Mouse (Mus musculus): ENCODE measurements at regions not wholly inside any gene's neighbourhood (a gene's known extent, or its start where the extent isn't known, plus 50 kb on each side); places are given as distances from the start of the nearest gene placed in this dataset.

DNA sequence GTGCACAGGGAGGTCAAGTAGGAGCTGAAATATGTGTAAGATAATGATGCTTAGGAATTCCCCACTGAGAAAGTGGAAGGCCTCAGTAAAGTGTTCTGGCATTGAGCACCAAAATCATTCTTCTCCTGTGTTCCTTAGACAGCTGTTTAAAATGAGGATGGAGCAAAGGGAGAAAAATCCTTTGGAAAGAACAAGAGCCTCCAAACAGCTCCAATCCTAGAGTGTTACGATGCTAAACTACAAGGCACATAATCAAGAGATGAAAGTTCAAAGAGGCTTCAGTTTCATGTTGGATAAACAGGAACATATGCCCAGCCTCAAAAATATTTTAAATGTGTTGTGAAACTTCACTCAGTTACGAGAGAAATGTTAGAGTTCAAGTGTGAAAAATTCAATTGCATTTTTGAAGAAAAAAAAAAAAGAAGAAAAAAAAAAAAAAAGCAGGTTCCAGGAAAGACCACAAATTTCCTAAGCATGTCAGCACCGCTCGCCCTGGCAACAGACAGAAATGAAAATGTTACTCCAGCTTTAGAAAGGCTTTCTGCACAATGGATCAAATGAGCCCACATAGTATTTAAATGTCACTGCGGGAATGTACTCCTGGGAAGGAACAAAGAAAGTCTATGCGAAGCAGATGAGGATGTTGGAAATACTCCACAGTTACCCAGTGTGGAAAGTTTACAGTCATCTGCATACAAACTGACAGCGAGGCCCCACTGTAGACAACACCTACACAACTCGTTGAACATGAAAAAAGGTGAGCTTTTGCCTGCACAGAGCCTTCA, 116.5 kb upstream of the Prkd1 start:
- H3K27me3 ChIP-seq (ENCODE audit: insufficient read depth, low read length): no peaks in the 10 kb centered on the region
- DNase-seq (ENCODE audit: low spot score) (peak; percentile 28), ATAC-seq (replicated peaks; ENCODE audit: low FRiP score, low read depth) (no peak)
- H3K4me3 ChIP-seq (replicated peaks; ENCODE audit: low read depth, low read length): no peak overlapping the region
- H3K36me3 ChIP-seq (ENCODE audit: insufficient read depth, low read length): no peaks in the 10 kb centered on the region
- H3K9ac ChIP-seq (ENCODE audit: low read depth, low read length): no peak overlapping the region
- no peak overlapping the region for H3K27ac ChIP-seq
- TF ChIP-seq CTCF (IDR thresholded peaks at IDR 0.05; ENCODE audit: low read depth): no peak
- 68% methylated on average over 8 of the region's 8 CpGs for WGBS
- no peaks in the 10 kb centered on the region for H3K4me1 ChIP-seq (replicated peaks; ENCODE audit: insufficient read depth, low read length)
- no peak overlapping the region for H3K4me2 ChIP-seq (ENCODE audit: low read length)
- no peaks in the 10 kb centered on the region for H3K9me3 ChIP-seq (replicated peaks; ENCODE audit: low read length)

GRCm38 (mm10) chr12:50764457-50764856, 115.6 kb upstream of the Prkd1 start:
- Histone ChIP-seq H3K4me2 (ENCODE audit: low read length) (no peak overlapping the region), H3K9me3 (replicated peaks; ENCODE audit: low read length) (no peaks in the 10 kb centered on the region), H3K4me3 (replicated peaks; ENCODE audit: low read depth, low read length) (no peak overlapping the region), H3K4me1 (replicated peaks; ENCODE audit: insufficient read depth, low read length) (no peaks in the 10 kb centered on the region), H3K27ac (no peak overlapping the region), H3K27me3 (ENCODE audit: insufficient read depth, low read length) (no peaks in the 10 kb centered on the region), H3K36me3 (ENCODE audit: insufficient read depth, low read length) (no peaks in the 10 kb centered on the region), H3K9ac (ENCODE audit: low read depth, low read length) (no peak overlapping the region)
- 45% methylated on average over 2 of the region's 2 CpGs for WGBS
- ATAC-seq (replicated peaks; ENCODE audit: low FRiP score, low read depth): no peak
- no peak for DNase-seq (ENCODE audit: low spot score)
- no peak for TF ChIP-seq CTCF (IDR thresholded peaks at IDR 0.05; ENCODE audit: low read depth)

DNA sequence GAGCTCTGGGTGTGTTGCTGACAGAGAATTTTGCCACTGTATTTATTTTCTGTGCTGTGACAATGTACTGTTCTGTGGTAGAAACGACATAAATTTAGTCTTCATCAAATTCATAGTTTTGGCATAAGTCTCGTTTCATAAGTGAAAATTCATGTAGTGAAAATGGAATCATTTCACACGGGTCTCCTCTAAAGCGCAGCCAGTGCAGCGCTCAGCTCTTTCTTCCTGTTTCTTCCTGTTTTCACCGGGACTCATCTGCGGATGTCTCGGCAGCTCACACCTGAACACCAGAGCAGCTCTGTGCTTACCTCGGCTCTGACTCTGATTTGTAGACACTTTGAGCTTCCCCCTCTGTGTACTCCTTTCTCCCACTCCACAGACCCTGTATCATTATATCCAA, 85.2 kb upstream of the Prkd1 start:
- H3K27ac ChIP-seq: no peak overlapping the region
- no peak for DNase-seq (ENCODE audit: low spot score)
- H3K4me1 ChIP-seq (replicated peaks; ENCODE audit: insufficient read depth, low read length): no peaks in the 10 kb centered on the region
- no peak for TF ChIP-seq CTCF (IDR thresholded peaks at IDR 0.05; ENCODE audit: low read depth)
- no peaks in the 10 kb centered on the region for H3K9me3 ChIP-seq (replicated peaks; ENCODE audit: low read length)
- H3K4me3 ChIP-seq (replicated peaks; ENCODE audit: low read depth, low read length): no peak overlapping the region
- H3K4me2 ChIP-seq (ENCODE audit: low read length): no peak overlapping the region
- H3K36me3 ChIP-seq (ENCODE audit: insufficient read depth, low read length): no peaks in the 10 kb centered on the region
- WGBS: 80% methylated on average over 9 of the region's 9 CpGs
- ATAC-seq (replicated peaks; ENCODE audit: low FRiP score, low read depth): no peak
- H3K9ac ChIP-seq (ENCODE audit: low read depth, low read length): no peak overlapping the region
- H3K27me3 ChIP-seq (ENCODE audit: insufficient read depth, low read length): no peaks in the 10 kb centered on the region

GRCm38 (mm10) chr12:50712615-50713014, 63.7 kb upstream of the Prkd1 start:
- no peak overlapping the region for H3K9ac ChIP-seq (ENCODE audit: low read depth, low read length)
- no peak overlapping the region for H3K4me2 ChIP-seq (ENCODE audit: low read length)
- H3K4me1 ChIP-seq (replicated peaks; ENCODE audit: insufficient read depth, low read length): no peaks in the 10 kb centered on the region
- 59% methylated on average over 5 of the region's 5 CpGs for WGBS
- no peak for DNase-seq (ENCODE audit: low spot score)
- H3K36me3 ChIP-seq (ENCODE audit: insufficient read depth, low read length): no peaks in the 10 kb centered on the region
- no peak overlapping the region for H3K27ac ChIP-seq
- H3K9me3 ChIP-seq (replicated peaks; ENCODE audit: low read length): no peaks in the 10 kb centered on the region
- H3K27me3 ChIP-seq (ENCODE audit: insufficient read depth, low read length): no peaks in the 10 kb centered on the region
- no peak for ATAC-seq (replicated peaks; ENCODE audit: low FRiP score, low read depth)
- TF ChIP-seq CTCF (IDR thresholded peaks at IDR 0.05; ENCODE audit: low read depth): no peak
- H3K4me3 ChIP-seq (replicated peaks; ENCODE audit: low read depth, low read length): no peak overlapping the region

GRCm38 (mm10) chr12:50709000-50709788, 60.3 kb upstream of the Prkd1 start:
- H3K27ac ChIP-seq: no peak overlapping the region
- H3K4me1 ChIP-seq (replicated peaks; ENCODE audit: insufficient read depth, low read length): no peaks in the 10 kb centered on the region
- H3K9ac ChIP-seq (ENCODE audit: low read depth, low read length): no peak overlapping the region
- H3K27me3 ChIP-seq (ENCODE audit: insufficient read depth, low read length): no peaks in the 10 kb centered on the region
- no peak for ATAC-seq (replicated peaks; ENCODE audit: low FRiP score, low read depth)
- WGBS: 83% methylated on average over 6 of the region's 6 CpGs
- no peak for DNase-seq (ENCODE audit: low spot score)
- H3K4me2 ChIP-seq (ENCODE audit: low read length): no peak overlapping the region
- no peaks in the 10 kb centered on the region for H3K36me3 ChIP-seq (ENCODE audit: insufficient read depth, low read length)
- TF ChIP-seq CTCF (IDR thresholded peaks at IDR 0.05; ENCODE audit: low read depth): no peak
- H3K9me3 ChIP-seq (replicated peaks; ENCODE audit: low read length): no peaks in the 10 kb centered on the region
- no peak overlapping the region for H3K4me3 ChIP-seq (replicated peaks; ENCODE audit: low read depth, low read length)

DNA sequence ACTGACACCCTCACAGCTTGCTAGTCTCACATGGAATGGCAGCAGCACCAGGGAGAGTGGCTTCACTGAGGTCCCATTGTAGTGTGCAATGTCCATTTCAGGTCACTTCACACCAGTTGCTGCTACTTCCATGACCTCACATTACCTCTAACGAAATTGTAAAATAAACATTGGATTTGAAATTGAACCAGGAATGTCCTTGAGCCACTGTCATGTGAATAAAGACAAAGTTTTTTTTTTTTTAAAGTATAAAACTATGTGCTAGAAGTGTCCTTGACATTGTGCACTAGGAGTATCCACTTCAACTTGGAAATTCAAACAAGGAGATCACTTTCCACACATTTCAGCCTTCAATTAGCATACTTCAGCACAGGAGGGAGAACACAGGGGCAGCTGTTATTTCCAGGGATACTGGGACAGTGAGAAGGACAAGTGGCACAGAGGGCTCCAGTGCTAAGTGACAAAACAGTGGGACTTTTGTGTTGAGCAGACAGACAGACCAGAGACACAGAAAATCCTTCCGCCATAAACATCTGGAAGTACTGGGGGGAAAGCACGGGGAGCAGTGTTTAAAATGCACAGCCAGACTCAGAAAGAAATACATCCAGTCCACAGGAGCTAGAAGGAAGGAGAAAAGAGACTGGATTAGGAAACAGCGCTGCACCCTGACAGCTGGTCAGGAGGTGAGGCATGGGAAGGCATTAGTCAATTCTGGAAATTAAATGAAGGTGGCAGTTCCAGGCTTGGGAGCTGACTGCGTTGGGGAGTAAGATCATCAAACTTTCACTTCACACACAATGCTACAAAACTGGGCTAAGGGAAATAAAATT, 49.9 kb upstream of the Prkd1 start:
- Histone ChIP-seq H3K27ac (no peak overlapping the region), H3K9me3 (replicated peaks; ENCODE audit: low read length) (no peaks in the 10 kb centered on the region), H3K9ac (ENCODE audit: low read depth, low read length) (no peak overlapping the region), H3K4me1 (replicated peaks; ENCODE audit: insufficient read depth, low read length) (no peaks in the 10 kb centered on the region), H3K4me3 (replicated peaks; ENCODE audit: low read depth, low read length) (no peak overlapping the region), H3K27me3 (ENCODE audit: insufficient read depth, low read length) (no peaks in the 10 kb centered on the region), H3K36me3 (ENCODE audit: insufficient read depth, low read length) (no peaks in the 10 kb centered on the region), H3K4me2 (ENCODE audit: low read length) (no peak overlapping the region)
- DNase-seq (ENCODE audit: low spot score) (no peak), ATAC-seq (replicated peaks; ENCODE audit: low FRiP score, low read depth) (no peak)
- 47% methylated on average over 5 of the region's 5 CpGs for WGBS
- no peak for TF ChIP-seq CTCF (IDR thresholded peaks at IDR 0.05; ENCODE audit: low read depth)

Measured in kidney, postnatal 0 days (tissue).